Mouse (Mus musculus) inflammation-experienced regulatory T-cells, adult 6 months (primary cell): ENCODE measurements around the gene Tmem135. TPM values are rescaled to one million over a fixed set of nuclear protein-coding genes. Genes with fewer than 3 reads are reported as not detected.

Source experiments
- ATAC-seq: one replicate; pipeline ENCODE4 v1.8.0; 2017
- polyA plus RNA-seq, 3 experiments: library from polyadenylated mRNA; unstranded; fragments of 100-300 nt; shearing (Covaris generic); gene quantifications; one replicate each; pipeline ENCODE4 v1.2.1; 2017

Gene Tmem135
- polyA plus RNA-seq, 3 experiments from 2014 or later: 23.2 to 30.3 (median 26.3) TPM

GRCm38 (mm10) chr7:89417707-89418106 is 13.7 kb upstream of the Tmem135 start:
- no peak for ATAC-seq

DNA sequence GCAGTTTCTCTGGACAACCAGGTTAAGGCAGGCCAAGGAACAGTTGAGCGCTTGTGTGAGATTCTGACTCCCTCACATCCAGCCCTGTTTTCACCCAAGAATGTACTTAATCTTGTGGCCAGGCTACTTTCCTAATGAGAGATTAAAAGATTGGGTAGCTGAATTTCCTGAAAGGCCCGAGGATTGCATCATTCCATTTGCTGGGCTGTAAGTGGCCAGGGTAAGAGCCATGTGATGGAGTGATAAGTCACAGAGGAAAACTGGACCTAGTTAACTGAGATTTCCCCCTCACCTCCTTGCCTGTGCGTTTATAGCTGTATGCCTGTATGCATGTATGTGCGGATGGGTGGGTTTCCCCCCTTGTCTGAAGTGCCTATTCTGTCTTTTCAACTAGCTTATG is 12.0 kb upstream of the Tmem135 start:
- no peak for ATAC-seq

GRCm38 (mm10) chr7:89412094-89412493 is 8.1 kb upstream of the Tmem135 start:
- no peak for ATAC-seq

GRCm38 (mm10) chr7:89411346-89411745 is 7.3 kb upstream of the Tmem135 start:
- no peak for ATAC-seq

DNA sequence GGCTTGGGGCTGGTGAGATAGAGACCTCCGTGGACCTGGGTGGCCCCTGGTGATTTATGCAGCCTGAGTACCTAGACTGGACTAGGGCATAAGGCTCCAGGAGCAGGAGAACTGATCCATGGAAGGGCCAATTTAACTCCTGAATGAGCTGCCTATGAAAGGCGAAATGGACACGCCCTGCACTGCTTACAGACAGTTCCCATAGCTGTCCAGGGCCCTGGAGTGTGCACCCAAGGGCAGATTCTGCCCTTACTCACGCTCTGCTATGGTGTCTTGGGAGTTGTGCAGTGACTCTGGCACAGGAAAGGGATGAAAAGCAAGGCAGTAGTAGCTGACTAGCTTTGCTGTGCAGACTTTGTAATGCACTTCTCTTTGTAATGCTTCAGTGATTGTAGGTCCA is 6.3 kb upstream of the Tmem135 start:
- ATAC-seq: no peak

DNA sequence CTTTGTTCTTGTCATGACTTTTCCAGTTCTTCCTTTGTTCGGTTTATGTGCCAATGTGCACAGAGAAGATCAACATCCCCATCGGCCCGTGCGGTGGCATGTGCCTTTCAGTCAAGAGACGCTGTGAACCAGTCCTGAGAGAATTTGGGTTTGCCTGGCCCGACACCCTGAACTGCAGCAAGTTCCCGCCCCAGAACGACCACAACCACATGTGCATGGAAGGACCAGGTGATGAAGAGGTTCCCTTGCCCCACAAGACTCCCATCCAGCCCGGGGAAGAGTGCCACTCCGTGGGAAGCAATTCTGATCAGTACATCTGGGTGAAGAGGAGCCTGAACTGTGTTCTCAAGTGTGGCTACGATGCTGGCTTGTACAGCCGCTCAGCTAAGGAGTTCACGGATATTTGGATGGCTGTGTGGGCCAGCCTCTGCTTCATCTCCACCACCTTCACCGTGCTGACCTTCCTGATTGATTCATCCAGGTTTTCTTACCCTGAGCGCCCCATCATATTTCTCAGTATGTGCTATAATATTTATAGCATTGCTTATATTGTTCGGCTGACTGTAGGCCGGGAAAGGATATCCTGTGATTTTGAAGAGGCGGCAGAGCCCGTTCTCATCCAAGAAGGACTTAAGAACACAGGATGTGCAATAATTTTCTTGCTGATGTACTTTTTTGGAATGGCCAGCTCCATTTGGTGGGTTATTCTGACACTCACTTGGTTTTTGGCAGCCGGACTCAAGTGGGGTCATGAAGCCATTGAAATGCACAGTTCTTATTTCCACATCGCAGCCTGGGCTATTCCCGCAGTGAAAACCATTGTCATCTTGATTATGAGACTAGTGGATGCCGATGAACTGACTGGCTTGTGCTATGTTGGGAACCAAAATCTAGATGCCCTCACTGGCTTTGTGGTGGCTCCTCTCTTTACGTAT is 3.3 kb upstream of the Tmem135 start:
- ATAC-seq: no peak

DNA sequence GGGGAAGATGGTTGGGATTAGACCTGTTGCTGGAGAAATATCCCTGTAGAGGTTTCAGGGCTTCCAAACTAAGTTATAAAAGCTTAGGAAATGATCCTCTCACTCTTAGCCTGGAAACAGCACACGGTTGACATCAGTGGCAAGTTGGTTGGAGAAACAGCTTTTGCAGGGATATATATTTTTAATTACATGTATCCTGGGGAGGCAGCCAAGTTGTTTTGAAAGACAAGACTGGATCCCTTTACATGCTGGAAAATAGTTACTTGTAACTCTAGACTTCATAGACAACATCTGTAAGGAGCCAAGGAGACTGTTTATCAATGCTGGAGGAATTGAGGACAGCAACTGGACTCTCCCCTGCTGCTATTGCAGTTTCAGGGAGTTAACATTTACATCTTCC is 2.0 kb upstream of the Tmem135 start:
- ATAC-seq: no peak

- ATAC-seq: peak; percentile 19
Measured at GRCm38 (mm10) chr7:89404734-89405440, 865 bp upstream of the Tmem135 start.

- peak; percentile 39 for ATAC-seq
Measured at GRCm38 (mm10) chr7:89403053-89403972, 709 bp downstream of the Tmem135 start.

GRCm38 (mm10) chr7:89401936-89402335 is 2.1 kb downstream of the Tmem135 start:
- ATAC-seq: no peak

GRCm38 (mm10) chr7:89401136-89401858 is 2.7 kb downstream of the Tmem135 start:
- ATAC-seq: no peak

GRCm38 (mm10) chr7:89400721-89401120 is 3.3 kb downstream of the Tmem135 start:
- no peak for ATAC-seq

GRCm38 (mm10) chr7:89397837-89398534 is 6.0 kb downstream of the Tmem135 start:
- ATAC-seq: no peak

- ATAC-seq: no peak
Measured at GRCm38 (mm10) chr7:89396386-89396785, 7.6 kb downstream of the Tmem135 start.

GRCm38 (mm10) chr7:89395399-89395798 is 8.6 kb downstream of the Tmem135 start:
- ATAC-seq: no peak

DNA sequence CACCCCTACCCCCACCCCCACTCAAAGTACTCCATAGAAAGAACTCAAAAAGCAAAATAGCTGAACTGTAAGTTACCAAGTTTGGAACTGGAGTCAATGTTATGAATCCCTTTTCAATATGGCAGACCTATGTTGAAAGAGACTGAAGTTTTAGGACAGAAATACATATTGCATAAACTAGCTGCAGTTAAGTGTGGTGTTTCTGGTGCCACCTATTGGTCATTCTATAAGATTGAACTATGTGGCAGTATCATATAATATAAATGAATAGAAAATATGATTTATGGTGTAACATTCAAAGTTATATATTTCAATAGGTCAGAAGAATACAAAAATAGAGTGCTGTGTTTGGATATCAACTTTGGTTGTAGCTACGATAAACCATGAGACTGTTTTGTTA is 11.2 kb downstream of the Tmem135 start:
- ATAC-seq: no peak

GRCm38 (mm10) chr7:89392388-89392787 is 11.6 kb downstream of the Tmem135 start:
- no peak for ATAC-seq

DNA sequence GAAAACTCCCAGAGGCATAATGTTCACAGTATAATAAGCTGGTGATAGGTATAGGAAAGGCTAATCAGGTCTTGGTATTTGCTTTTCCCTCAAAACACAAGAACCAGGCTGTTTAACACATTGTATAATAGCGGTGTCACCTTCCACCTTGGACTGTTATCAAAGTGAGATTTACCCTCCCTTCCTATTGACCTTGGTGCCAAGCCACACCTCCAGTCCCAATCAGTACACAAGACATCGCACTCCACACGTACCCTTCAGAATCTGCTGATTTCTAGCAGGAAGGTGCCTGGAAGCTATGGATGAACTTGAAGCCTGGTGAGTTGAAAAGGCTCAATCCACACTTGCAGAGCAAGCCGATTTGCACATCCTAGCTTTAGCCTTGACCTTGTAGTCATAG is 12.2 kb downstream of the Tmem135 start:
- ATAC-seq: no peak

GRCm38 (mm10) chr7:89391281-89391680 is 12.7 kb downstream of the Tmem135 start:
- ATAC-seq: no peak

GRCm38 (mm10) chr7:89390660-89391059 is 13.4 kb downstream of the Tmem135 start:
- no peak for ATAC-seq

DNA sequence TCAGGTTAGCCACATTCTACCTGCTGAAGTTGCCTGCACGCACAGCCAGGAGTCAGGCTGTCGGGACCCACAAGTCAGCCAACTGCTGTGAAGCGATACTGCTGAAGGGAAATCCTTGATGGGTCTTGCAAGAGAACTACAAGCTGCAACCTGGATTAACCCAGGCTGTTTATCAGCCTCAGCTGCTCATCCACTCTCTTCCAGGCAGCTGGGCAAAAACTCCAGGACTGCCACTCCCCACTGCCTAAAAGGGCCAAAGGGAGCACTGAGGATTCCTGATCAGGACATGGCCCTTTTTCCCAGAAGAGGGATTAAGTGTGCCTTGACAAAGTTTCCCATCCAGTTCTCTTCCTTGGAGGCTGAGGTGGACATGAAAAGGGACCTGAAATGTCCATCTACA is 15.0 kb downstream of the Tmem135 start:
- no peak for ATAC-seq
